Mouse (Mus musculus): ENCODE results near the gene AC161166.1.

DNA sequence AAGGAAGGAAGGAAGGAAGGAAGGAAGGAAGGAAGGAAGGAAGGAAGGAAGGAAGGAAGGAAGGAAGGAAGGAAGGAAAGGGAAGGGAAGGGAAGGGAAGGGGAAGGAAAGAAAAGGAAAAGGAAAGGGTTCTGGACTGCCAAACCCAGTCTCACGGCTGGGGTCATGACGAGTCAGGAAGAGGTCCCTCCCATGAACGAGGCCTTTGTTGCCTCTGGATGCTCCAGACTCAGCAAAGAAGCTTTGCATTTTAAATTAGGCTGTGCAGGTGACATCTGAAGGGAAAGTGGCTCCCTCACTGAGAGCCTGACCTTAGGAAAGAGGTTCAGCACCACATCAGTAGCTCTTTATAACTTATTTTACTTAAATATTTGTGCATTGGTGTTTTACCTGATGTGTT, 6.9 kb upstream of the AC161166.1 start:
- no peak for TF ChIP-seq CTCF (IDR thresholded peaks at IDR 0.05; ENCODE audit: low read depth, low read length)
- TF ChIP-seq GATA2 (IDR thresholded peaks at IDR 0.05; ENCODE audit: borderline replicate concordance, low read depth, low read length), result no peak
- no peak for TF ChIP-seq GATA1 (IDR thresholded peaks at IDR 0.05; ENCODE audit: borderline replicate concordance, low read length)

Measured in G1E (cell line).